Mouse (Mus musculus): ENCODE measurements around the gene Ccdc6.

- TF ChIP-seq CTCF (IDR thresholded peaks at IDR 0.05) (no peak), EP300 (IDR thresholded peaks at IDR 0.05) (no peak)
These were observed 15.3 kb upstream of the Ccdc6 start for GRCm38 (mm10) chr10:70081564-70082175.

All from lung, postnatal 0 days (tissue).